Mouse (Mus musculus) limb, embryonic 11.5 days (tissue): ENCODE measurements around the gene Olfr459. TPM values are rescaled to one million over a fixed set of nuclear protein-coding genes. Genes with fewer than 3 reads are reported as not detected.

Source experiments
- ATAC-seq: fragments of 200-750 bp; cut with Nextera tagmentation; 2 replicates; pipeline ENCODE4 v1.8.0; 2017; ENCODE audit warnings: low read depth; ENCODE audit not compliant: insufficient number of reproducible peaks, low FRiP score, low TSS enrichment
- DNase-seq: peaks from one replicate; pipeline ENCODE4 v3.0.0-alpha.2; 2015; ENCODE audit warnings: low spot score
- H3K27ac ChIP-seq: fragments of 300-500 bp; sonication (generic); replicated peaks from 2 replicates; pipeline ENCODE4 v1.5.1; 2014; ENCODE audit warnings: low read depth, mild to moderate bottlenecking, low read length
- H3K27me3 ChIP-seq: fragments of 300-500 bp; sonication (generic); 2 replicates; pipeline ENCODE4 v1.6.1; 2014; ENCODE audit warnings: mild to moderate bottlenecking, low read length, mixed read lengths; ENCODE audit not compliant: control insufficient read depth, insufficient read depth
- H3K36me3 ChIP-seq: fragments of 300-500 bp; sonication (generic); 2 replicates; pipeline ENCODE4 v1.6.1; 2014; ENCODE audit warnings: mild to moderate bottlenecking, low read length, moderate library complexity, mixed read lengths; ENCODE audit not compliant: control insufficient read depth, insufficient read depth
- H3K4me1 ChIP-seq: fragments of 300-500 bp; sonication (generic); 2 replicates; pipeline ENCODE4 v1.6.1; 2014; ENCODE audit warnings: low read length, mixed read lengths; ENCODE audit not compliant: control insufficient read depth, insufficient read depth
- H3K4me2 ChIP-seq: fragments of 300-500 bp; sonication (generic); 2 replicates; pipeline ENCODE4 v1.6.1; 2014; ENCODE audit warnings: low read depth, mild to moderate bottlenecking, moderate library complexity; ENCODE audit not compliant: severe bottlenecking
- H3K4me3 ChIP-seq: fragments of 300-500 bp; sonication (generic); 2 replicates; pipeline ENCODE4 v1.5.1; 2014; ENCODE audit warnings: low read depth, low read length
- H3K9ac ChIP-seq: fragments of 300-500 bp; sonication (generic); 2 replicates; pipeline ENCODE4 v1.6.1; 2014; ENCODE audit warnings: mild to moderate bottlenecking, low read length
- H3K9me3 ChIP-seq: fragments of 300-500 bp; sonication (generic); 2 replicates; pipeline ENCODE4 v1.6.1; 2016; ENCODE audit warnings: low read length; ENCODE audit not compliant: control insufficient read depth
- WGBS: fragments of 180-500 bp; shearing (Covaris S2); extraction: QIAGEN DNeasy Blood & Tissue Kit; methylation state at CpG from one replicate; pipeline ENCODE4 v1.1.7; 2014; 5-methylcytosine and 5-hydroxymethylcytosine counted together
- polyA plus RNA-seq: library from polyadenylated mRNA; unstranded; fragments of >200 nt; fragmentation: Nextera tagmentation; extraction: Ambion mirVana; gene quantifications from 2 replicates; pipeline ENCODE4 v1.2.1, GENCODE M21; 2014

Gene Olfr459
- polyA plus RNA-seq, 1 experiment from 2014 or later: not detected

GRCm38 (mm10) chr6:41758421-41758820 lies 16.6 kb downstream of the Olfr459 start:
- no peaks in the 10 kb centered on the region for H3K27me3 ChIP-seq
- H3K9me3 ChIP-seq: no peaks in the 10 kb centered on the region
- H3K9ac ChIP-seq: no peak overlapping the region
- no peak overlapping the region for H3K4me2 ChIP-seq
- H3K36me3 ChIP-seq: no peaks in the 10 kb centered on the region
- no peak overlapping the region for H3K4me3 ChIP-seq
- no peak overlapping the region for H3K27ac ChIP-seq
- ATAC-seq (no peak), DNase-seq (no peak)
- H3K4me1 ChIP-seq: no peaks in the 10 kb centered on the region
- WGBS: 89% methylated on average over 1 of the region's 1 CpGs

GRCm38 (mm10) chr6:41757199-41757598 lies 17.8 kb downstream of the Olfr459 start:
- H3K4me1 ChIP-seq: no peaks in the 10 kb centered on the region
- H3K27ac ChIP-seq: no peak overlapping the region
- 76% methylated on average over 3 of the region's 3 CpGs for WGBS
- H3K4me2 ChIP-seq: no peak overlapping the region
- no peaks in the 10 kb centered on the region for H3K9me3 ChIP-seq
- no peaks in the 10 kb centered on the region for H3K36me3 ChIP-seq
- no peak for ATAC-seq
- no peak for DNase-seq
- H3K4me3 ChIP-seq: no peak overlapping the region
- H3K9ac ChIP-seq: no peak overlapping the region
- H3K27me3 ChIP-seq: no peaks in the 10 kb centered on the region

- no peaks in the 10 kb centered on the region for H3K4me1 ChIP-seq
- no peak overlapping the region for H3K27ac ChIP-seq
- no peak overlapping the region for H3K4me3 ChIP-seq
- ATAC-seq (no peak), DNase-seq (no peak)
- H3K27me3 ChIP-seq: no peaks in the 10 kb centered on the region
- 75% methylated on average over 6 of the region's 6 CpGs for WGBS
- H3K9ac ChIP-seq: no peak overlapping the region
- no peaks in the 10 kb centered on the region for H3K36me3 ChIP-seq
- no peak overlapping the region for H3K4me2 ChIP-seq
- H3K9me3 ChIP-seq: no peaks in the 10 kb centered on the region
Measured at GRCm38 (mm10) chr6:41754626-41755025, 20.4 kb downstream of the Olfr459 start.

GRCm38 (mm10) chr6:41744664-41745392 lies 30.1 kb downstream of the Olfr459 start:
- no peaks in the 10 kb centered on the region for H3K36me3 ChIP-seq
- DNase-seq (no peak), ATAC-seq (no peak)
- no peaks in the 10 kb centered on the region for H3K4me1 ChIP-seq
- H3K9ac ChIP-seq: no peak overlapping the region
- no peak overlapping the region for H3K27ac ChIP-seq
- no peaks in the 10 kb centered on the region for H3K9me3 ChIP-seq
- no peaks in the 10 kb centered on the region for H3K27me3 ChIP-seq
- no peak overlapping the region for H3K4me2 ChIP-seq
- WGBS: 78% methylated on average over 5 of the region's 5 CpGs
- H3K4me3 ChIP-seq: no peak overlapping the region

GRCm38 (mm10) chr6:41741101-41741500 lies 33.9 kb downstream of the Olfr459 start:
- H3K4me2 ChIP-seq: no peak overlapping the region
- DNase-seq: no peak
- ATAC-seq: no peak
- no peak overlapping the region for H3K4me3 ChIP-seq
- H3K9me3 ChIP-seq: no peaks in the 10 kb centered on the region
- H3K27ac ChIP-seq: no peak overlapping the region
- no peaks in the 10 kb centered on the region for H3K27me3 ChIP-seq
- no peaks in the 10 kb centered on the region for H3K4me1 ChIP-seq
- no peak overlapping the region for H3K9ac ChIP-seq
- H3K36me3 ChIP-seq: no peaks in the 10 kb centered on the region

GRCm38 (mm10) chr6:41734719-41735470 lies 40.1 kb downstream of the Olfr459 start:
- ATAC-seq: no peak
- no peak overlapping the region for H3K4me2 ChIP-seq
- no peak overlapping the region for H3K9ac ChIP-seq
- H3K36me3 ChIP-seq: no peaks in the 10 kb centered on the region
- H3K27me3 ChIP-seq: no peaks in the 10 kb centered on the region
- DNase-seq: no peak
- H3K4me3 ChIP-seq: no peak overlapping the region
- H3K9me3 ChIP-seq: no peaks in the 10 kb centered on the region
- no peak overlapping the region for H3K27ac ChIP-seq
- 90% methylated on average over 5 of the region's 5 CpGs for WGBS
- no peaks in the 10 kb centered on the region for H3K4me1 ChIP-seq

- 71% methylated on average over 1 of the region's 1 CpGs for WGBS
- H3K27me3 ChIP-seq: no peaks in the 10 kb centered on the region
- no peaks in the 10 kb centered on the region for H3K9me3 ChIP-seq
- H3K4me3 ChIP-seq: no peak overlapping the region
- ATAC-seq (no peak), DNase-seq (no peak)
- H3K4me1 ChIP-seq: no peaks in the 10 kb centered on the region
- H3K4me2 ChIP-seq: no peak overlapping the region
- H3K27ac ChIP-seq: no peak overlapping the region
- H3K36me3 ChIP-seq: no peaks in the 10 kb centered on the region
- no peak overlapping the region for H3K9ac ChIP-seq
Measured at GRCm38 (mm10) chr6:41727989-41728609, 46.9 kb downstream of the Olfr459 start.

GRCm38 (mm10) chr6:41721430-41721829 lies 53.5 kb downstream of the Olfr459 start:
- Histone ChIP-seq H3K27ac (no peak overlapping the region), H3K4me3 (no peak overlapping the region), H3K4me2 (no peak overlapping the region), H3K36me3 (no peaks in the 10 kb centered on the region), H3K9ac (no peak overlapping the region), H3K27me3 (no peaks in the 10 kb centered on the region), H3K4me1 (no peaks in the 10 kb centered on the region), H3K9me3 (no peaks in the 10 kb centered on the region)
- DNase-seq (no peak), ATAC-seq (no peak)
- 87% methylated on average over 2 of the region's 2 CpGs for WGBS
